Mouse (Mus musculus) megakaryocyte, embryonic 14.5 days (primary cell): ENCODE measurements around the gene Dedd.

Experiments used
- FLI1 ChIP-seq: IDR thresholded peaks from 2 replicates; pipeline ENCODE4 v1.6.1; 2012; ENCODE audit warnings: low read length, inconsistent platforms, mixed read lengths
- GATA1 ChIP-seq: IDR thresholded peaks from 3 replicates; pipeline ENCODE4 v1.6.1; 2012; ENCODE audit warnings: mixed read lengths, low read length, inconsistent platforms, borderline replicate concordance

DNA sequence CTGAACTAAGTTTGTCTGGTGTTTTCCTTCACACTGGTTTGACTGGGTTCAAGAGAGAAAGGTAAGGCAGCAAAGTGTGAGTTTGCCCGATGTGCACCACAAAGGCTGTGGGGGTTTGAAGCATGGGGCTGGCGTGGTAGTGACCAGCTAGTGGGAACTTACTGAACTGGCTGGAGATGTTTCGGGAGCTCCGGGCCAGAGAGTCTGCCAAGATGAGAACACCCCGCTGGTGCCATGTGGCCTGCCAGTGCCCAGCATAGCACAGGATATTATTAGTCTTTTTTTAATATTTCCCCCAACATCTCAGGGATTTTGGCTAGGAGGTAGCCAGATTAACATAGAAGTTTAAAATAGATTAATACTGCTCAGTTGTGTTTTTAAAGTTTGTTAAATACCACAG lies 8.8 kb upstream of the Dedd start:
- no peak for TF ChIP-seq FLI1
- no peak for TF ChIP-seq GATA1
